ENCODE assay signal across 18 mouse cellular contexts in the genomic region with DNA sequence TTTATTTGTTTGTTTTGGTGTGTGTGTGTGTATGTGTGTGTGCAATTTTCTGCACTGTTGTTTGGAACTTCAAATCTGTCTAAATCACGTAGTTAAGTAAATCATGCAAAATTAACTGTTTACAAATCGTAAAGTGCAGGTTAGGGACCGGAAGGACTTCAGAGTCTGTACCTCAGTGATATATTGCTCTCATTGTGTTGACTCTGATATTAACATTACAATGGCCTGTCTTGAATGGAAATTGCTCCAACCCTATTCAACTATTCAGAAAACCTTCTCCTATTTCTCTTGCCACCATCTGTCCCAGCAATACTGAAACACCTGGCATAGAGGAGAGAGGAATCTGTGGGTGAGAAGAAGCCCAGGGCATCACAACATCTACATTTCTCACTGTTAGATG.
"Had no signal": no experiment of that assay in that cellular context is flagged by ENCODE, and none has a peak within 500 bp of the region (broad histone marks: within the 10 kb centered on the region; RNA-seq: fewer than 3 reads in every experiment).

No protein-coding gene starts in this region.

- H3K4me3 ChIP-seq: layer of hippocampus, adult 2 months; left cerebral cortex, adult 2 months; liver, embryonic 13.5 days; stomach, embryonic 15.5 days had no signal

- ATAC-seq: intestine, postnatal 0 days had no signal

- H3K27ac ChIP-seq: kidney, postnatal 0 days; layer of hippocampus, adult 2 months; left cerebral cortex, adult 2 months; liver, embryonic 13.5 days; stomach, embryonic 15.5 days had no signal

- H3K9ac ChIP-seq: liver, embryonic 13.5 days; stomach, embryonic 15.5 days had no signal

- H3K9me3 ChIP-seq: liver, embryonic 13.5 days; stomach, embryonic 15.5 days had no signal

- H3K36me3 ChIP-seq: liver, embryonic 13.5 days; stomach, embryonic 15.5 days had no signal

- H3K4me2 ChIP-seq: liver, embryonic 13.5 days; stomach, embryonic 15.5 days had no signal

- DNase-seq: kidney, adult 2 months; kidney, postnatal 25 days; layer of hippocampus, adult 9-11 months; layer of hippocampus, postnatal 36 days; liver, embryonic 13.5 days; lung, adult 2 months; lung, postnatal 14 days; lung, postnatal 4 days; midbrain, embryonic 14.5 days; right cerebral cortex, adult 18-20 months; right cerebral cortex, postnatal 14 days; spleen, adult 18-20 months; thymus, postnatal 25 days had no signal

- H3K27me3 ChIP-seq: liver, embryonic 13.5 days; stomach, embryonic 15.5 days had no signal

- H3K4me1 ChIP-seq: liver, embryonic 13.5 days; stomach, embryonic 15.5 days had no signal
